Mouse (Mus musculus): ENCODE measurements around the gene Cacna2d3. TPM values are rescaled to one million over a fixed set of nuclear protein-coding genes. Genes with fewer than 3 reads are reported as not detected.

The Cacna2d3 gene
- polyA plus RNA-seq, 1 experiment from 2014 or later, result 5.1 TPM

DNA sequence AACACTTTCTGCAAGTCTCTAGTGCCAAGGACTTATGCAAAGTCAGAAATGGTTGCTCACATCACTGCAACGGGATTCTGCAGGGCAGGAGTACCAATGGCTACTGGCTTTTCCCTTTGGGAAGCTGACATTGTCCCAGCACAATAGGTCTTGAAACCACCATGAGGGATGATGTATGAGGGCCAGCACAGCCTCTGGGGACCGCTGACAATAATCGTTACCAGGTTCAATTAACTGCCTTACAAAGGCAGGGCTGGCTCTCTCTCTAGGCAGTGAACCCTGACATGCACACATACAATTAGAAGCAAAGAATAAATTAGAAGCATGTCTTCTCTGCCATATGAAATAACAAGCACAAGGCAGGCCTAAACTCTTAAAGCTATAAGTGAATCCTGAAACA, 272.5 kb downstream of the Cacna2d3 start:
- no peak overlapping the region for H3K4me3 ChIP-seq (replicated peaks)
- no peaks in the 10 kb centered on the region for H3K4me1 ChIP-seq
- H3K36me3 ChIP-seq, result no peaks in the 10 kb centered on the region
- no peak overlapping the region for H3K27ac ChIP-seq
- ATAC-seq (replicated peaks; ENCODE audit: low FRiP score), result no peak
- H3K9ac ChIP-seq, result no peak overlapping the region
- no peaks in the 10 kb centered on the region for H3K9me3 ChIP-seq (replicated peaks)
- H3K27me3 ChIP-seq, result 0 out of 2 replicates have a peak, but pooled peaks cover 3% of the 10 kb centered on the region
- H3K4me2 ChIP-seq, result no peak overlapping the region
- 54% methylated on average over 3 of the region's 3 CpGs for WGBS

DNA sequence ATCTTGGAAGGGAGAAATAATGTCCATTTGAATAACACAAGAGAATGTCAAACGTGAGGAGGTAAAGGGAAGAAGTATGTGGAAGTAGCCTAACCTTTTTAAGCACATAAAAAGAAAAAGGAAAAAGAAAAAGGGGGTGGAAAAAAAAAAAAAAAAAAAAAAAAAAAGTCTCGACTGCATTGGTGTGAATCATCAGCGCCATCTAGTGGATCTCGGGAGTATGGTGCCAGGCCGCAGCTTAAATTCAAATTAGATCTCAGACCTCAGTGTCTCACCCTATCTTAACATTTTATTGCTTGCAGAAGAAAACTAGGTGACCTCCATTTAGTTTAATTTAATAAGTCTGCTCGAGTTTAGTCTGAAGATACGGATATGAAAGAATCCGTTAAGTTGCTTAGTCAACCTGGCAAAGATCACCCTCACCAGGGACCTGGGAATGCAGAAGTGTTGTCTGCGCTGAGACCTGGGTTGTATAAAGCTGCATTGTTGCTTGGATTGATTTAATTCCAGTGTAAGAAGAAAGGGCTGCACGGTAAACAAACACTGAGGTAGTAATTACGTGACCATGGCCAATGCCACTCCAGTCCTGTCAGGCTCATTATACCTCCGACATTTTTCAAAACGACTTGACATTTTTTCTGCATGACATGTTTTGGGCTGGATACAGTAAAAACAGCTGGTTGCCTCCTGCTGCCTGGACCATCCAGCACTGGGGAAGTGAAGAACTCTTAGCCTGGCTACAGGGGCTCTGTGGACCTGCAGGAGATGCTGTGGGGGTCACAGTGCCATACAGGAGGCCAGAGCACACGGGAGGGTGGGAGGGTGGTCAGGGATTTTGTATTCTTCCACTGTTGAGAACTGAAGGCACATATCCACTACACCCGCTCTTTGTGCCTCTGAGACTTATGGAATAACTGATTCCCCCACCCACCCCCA, 278.3 kb downstream of the Cacna2d3 start:
- Histone ChIP-seq H3K9ac (no peak overlapping the region), H3K4me1 (peaks cover 13% of the 10 kb centered on the region), H3K36me3 (no peaks in the 10 kb centered on the region), H3K4me3 (replicated peaks) (no peak overlapping the region), H3K4me2 (0 out of 2 replicates have a peak overlapping the region, but pooled peaks have one; percentile 5), H3K27ac (no peak overlapping the region), H3K27me3 (0 out of 2 replicates have a peak, but pooled peaks cover 3% of the 10 kb centered on the region), H3K9me3 (replicated peaks) (no peaks in the 10 kb centered on the region)
- WGBS, result 27% methylated on average over 15 of the region's 15 CpGs
- no peak for ATAC-seq (replicated peaks; ENCODE audit: low FRiP score)

DNA sequence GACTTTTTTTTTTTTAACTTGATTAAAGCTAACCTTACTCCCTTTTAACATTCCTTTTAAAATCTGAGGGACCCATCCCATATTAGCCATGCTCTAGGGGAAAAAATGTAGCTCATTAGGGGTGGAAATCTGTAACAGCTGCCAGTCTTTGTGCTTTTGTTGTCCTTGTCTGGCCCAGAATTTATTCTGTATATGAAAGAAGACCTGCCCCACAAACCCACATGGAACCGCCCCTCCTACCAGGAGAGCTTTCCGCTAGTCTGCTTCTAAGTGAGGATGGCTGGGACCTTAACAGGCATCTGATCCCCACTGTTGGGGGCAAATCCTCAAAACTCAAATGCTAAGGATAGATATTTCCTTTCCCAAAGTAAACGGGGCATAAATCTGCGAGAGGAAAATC, 279.2 kb downstream of the Cacna2d3 start:
- Histone ChIP-seq H3K36me3 (no peaks in the 10 kb centered on the region), H3K4me2 (0 out of 2 replicates have a peak overlapping the region, but pooled peaks have one; percentile 5), H3K9ac (no peak overlapping the region), H3K9me3 (replicated peaks) (no peaks in the 10 kb centered on the region), H3K27ac (no peak overlapping the region), H3K4me1 (peaks cover 17% of the 10 kb centered on the region), H3K27me3 (0 out of 2 replicates have a peak, but pooled peaks cover 3% of the 10 kb centered on the region), H3K4me3 (replicated peaks) (no peak overlapping the region)
- 22% methylated on average over 4 of the region's 4 CpGs for WGBS
- no peak for ATAC-seq (replicated peaks; ENCODE audit: low FRiP score)

DNA sequence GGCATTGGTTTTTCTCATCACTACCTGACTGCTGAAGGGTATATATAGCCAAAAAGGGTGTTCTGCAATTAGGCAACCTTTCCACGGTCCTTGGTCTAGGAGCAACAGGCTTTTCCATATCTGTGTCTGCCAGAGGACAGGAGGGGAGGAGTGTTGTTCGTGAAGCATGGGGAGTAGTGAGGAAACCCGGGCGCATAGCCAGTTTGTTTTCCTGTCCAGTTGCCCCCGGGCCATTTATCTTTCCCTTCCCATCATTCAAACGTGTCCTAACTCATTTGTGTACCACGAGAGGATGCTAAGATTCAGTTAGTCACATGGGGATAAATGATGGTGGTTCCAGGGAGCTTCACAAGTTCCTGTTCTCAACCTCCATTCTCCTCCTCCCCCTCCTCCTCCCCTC, 283.0 kb downstream of the Cacna2d3 start:
- H3K9me3 ChIP-seq (replicated peaks), result no peaks in the 10 kb centered on the region
- no peaks in the 10 kb centered on the region for H3K36me3 ChIP-seq

DNA sequence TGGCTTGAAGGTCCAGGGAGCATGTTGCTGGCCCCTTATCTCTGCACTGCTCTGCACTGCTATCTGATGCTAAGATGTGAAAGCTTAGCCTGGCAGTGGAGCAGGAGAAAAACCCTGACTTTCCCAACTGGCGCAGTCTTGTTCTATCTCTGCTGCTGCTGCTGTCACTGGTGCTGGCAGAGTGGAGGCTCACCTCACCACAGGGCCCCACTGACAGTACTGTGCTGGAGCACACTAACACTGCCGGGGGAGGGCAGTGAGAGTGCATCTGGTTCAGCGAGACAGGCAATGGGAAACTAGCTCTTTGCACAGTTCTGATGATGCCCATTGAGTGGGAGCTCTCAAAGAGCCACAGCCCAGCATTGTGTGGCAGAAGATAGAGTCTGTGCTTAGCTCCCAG, 283.4 kb downstream of the Cacna2d3 start:
- Histone ChIP-seq H3K36me3 (no peaks in the 10 kb centered on the region), H3K9me3 (replicated peaks) (no peaks in the 10 kb centered on the region), H3K9ac (no peak overlapping the region), H3K4me1 (peaks cover 17% of the 10 kb centered on the region), H3K27me3 (no peaks in the 10 kb centered on the region), H3K4me3 (replicated peaks) (no peak overlapping the region), H3K4me2 (no peak overlapping the region), H3K27ac (no peak overlapping the region)
- 51% methylated on average over 3 of the region's 3 CpGs for WGBS
- no peak for ATAC-seq (replicated peaks; ENCODE audit: low FRiP score)

More for the DNA sequence above, 283.0 kb downstream of the Cacna2d3 start:
- Histone ChIP-seq H3K4me1 (peaks cover 17% of the 10 kb centered on the region), H3K27me3 (no peaks in the 10 kb centered on the region), H3K9ac (no peak overlapping the region), H3K27ac (no peak overlapping the region), H3K4me2 (no peak overlapping the region), H3K4me3 (replicated peaks) (no peak overlapping the region)
- no peak for ATAC-seq (replicated peaks; ENCODE audit: low FRiP score)
- WGBS, result 24% methylated on average over 7 of the region's 7 CpGs

DNA sequence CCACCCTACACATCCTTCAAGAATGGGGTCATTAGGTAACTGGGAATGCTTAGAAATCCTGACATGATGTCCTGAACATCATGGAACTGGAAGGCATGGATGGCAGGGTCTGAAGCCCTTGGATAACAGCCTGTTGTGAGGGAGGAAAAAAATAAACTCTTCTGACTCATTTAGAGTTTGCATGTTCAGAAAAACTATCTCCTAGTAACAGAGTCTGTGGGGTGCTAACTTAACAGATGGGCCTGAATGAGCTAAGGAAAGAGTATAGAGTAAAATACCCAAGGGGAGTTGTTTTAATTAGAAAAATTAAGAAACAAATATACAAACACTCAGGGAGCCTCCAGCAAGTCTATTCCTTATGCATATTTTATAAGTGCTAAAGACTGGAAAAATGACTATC, 286.5 kb downstream of the Cacna2d3 start:
- H3K27ac ChIP-seq, result no peak overlapping the region
- H3K4me3 ChIP-seq (replicated peaks), result no peak overlapping the region
- no peak for ATAC-seq (replicated peaks; ENCODE audit: low FRiP score)
- no peaks in the 10 kb centered on the region for H3K27me3 ChIP-seq
- H3K4me1 ChIP-seq, result peaks cover 9% of the 10 kb centered on the region
- no peak overlapping the region for H3K4me2 ChIP-seq
- H3K9me3 ChIP-seq (replicated peaks), result no peaks in the 10 kb centered on the region
- H3K9ac ChIP-seq, result no peak overlapping the region
- no peaks in the 10 kb centered on the region for H3K36me3 ChIP-seq

DNA sequence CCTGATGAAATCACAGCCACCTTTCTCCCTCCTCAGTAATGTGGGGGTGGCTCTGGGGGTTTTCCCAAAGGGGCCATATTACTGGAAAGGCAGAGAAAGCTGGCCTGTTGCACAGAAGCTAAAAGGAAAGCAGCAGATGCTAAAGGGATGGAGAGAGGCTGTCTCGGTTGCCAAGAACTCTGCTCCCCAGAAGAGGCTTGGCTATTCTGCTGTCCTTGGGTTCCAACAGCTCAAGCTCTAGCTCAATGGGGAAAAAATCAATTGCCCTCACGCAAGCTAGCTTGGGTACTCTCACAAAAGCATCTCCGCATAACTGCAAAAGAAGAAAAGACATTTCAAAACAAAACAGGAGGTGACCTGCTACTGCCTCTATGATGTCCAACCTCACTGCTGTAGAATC, 287.9 kb downstream of the Cacna2d3 start:
- 83% methylated on average over 3 of the region's 3 CpGs for WGBS
- no peaks in the 10 kb centered on the region for H3K36me3 ChIP-seq
- H3K9me3 ChIP-seq (replicated peaks), result no peaks in the 10 kb centered on the region
- H3K4me3 ChIP-seq (replicated peaks), result no peak overlapping the region
- H3K27me3 ChIP-seq, result no peaks in the 10 kb centered on the region
- ATAC-seq (replicated peaks; ENCODE audit: low FRiP score), result no peak
- H3K27ac ChIP-seq, result no peak overlapping the region
- H3K4me1 ChIP-seq, result peaks cover 8% of the 10 kb centered on the region
- H3K9ac ChIP-seq, result no peak overlapping the region
- H3K4me2 ChIP-seq, result no peak overlapping the region

DNA sequence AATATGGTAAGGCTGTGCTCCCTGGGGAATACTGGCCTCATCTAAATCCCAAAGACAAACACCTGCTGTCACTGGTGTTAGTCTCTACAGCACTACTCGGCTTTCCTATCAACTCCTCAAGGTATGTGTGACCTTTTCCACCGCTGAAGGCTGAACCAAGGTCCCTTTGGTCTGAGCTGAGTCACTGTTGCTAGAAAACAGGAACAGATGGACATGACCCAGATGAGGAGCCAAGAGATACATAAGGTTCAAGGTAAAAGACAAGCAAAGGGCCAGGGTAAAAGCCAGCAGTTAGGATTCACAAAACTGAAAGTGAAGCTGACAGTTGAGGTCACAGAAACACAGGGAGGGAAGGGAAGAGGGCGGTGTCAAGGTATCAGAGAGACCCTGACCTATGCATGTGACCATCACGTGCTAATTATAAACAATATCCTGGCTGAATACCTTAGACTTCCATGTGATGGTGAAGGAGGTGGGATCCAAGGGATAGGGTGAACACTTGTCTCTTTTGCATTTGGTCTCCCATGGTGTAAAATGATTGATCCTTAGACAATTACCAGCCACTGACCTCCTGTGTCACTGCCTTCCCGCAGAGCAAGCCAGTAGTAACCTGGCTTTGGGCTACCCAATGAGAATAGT, 288.5 kb downstream of the Cacna2d3 start:
- no peaks in the 10 kb centered on the region for H3K9me3 ChIP-seq (replicated peaks)
- no peak for ATAC-seq (replicated peaks; ENCODE audit: low FRiP score)
- H3K4me3 ChIP-seq (replicated peaks), result no peak overlapping the region
- no peak overlapping the region for H3K27ac ChIP-seq
- no peaks in the 10 kb centered on the region for H3K27me3 ChIP-seq
- H3K9ac ChIP-seq, result no peak overlapping the region
- H3K4me2 ChIP-seq, result no peak overlapping the region
- H3K36me3 ChIP-seq, result no peaks in the 10 kb centered on the region
- H3K4me1 ChIP-seq, result peaks cover 3% of the 10 kb centered on the region
- WGBS, result 72% methylated on average over 5 of the region's 5 CpGs

DNA sequence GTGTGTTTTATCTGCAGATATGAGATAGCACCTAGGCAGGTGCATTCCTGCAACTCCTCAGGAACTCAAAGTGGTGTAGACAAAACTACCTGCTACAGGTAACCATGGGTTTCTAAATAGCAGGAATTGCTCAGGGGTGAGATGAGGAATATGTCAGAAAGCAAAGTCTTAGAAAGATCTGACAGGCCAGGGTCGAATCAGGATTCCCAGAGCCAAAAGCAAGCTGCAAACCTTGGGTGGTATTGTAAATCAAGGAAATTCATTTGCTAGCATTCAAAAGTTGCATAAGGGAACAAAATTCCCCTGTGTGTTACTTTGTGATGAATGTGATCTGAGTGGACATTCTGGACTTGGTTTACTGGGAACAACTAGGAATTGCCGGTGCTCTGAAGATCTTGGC, 291.9 kb downstream of the Cacna2d3 start:
- WGBS, result 67% methylated on average over 2 of the region's 2 CpGs
- H3K4me1 ChIP-seq, result no peaks in the 10 kb centered on the region
- ATAC-seq (replicated peaks; ENCODE audit: low FRiP score), result no peak
- H3K9me3 ChIP-seq (replicated peaks), result no peaks in the 10 kb centered on the region
- no peak overlapping the region for H3K4me3 ChIP-seq (replicated peaks)
- H3K27ac ChIP-seq, result no peak overlapping the region
- H3K9ac ChIP-seq, result no peak overlapping the region
- no peak overlapping the region for H3K4me2 ChIP-seq
- no peaks in the 10 kb centered on the region for H3K27me3 ChIP-seq
- no peaks in the 10 kb centered on the region for H3K36me3 ChIP-seq

DNA sequence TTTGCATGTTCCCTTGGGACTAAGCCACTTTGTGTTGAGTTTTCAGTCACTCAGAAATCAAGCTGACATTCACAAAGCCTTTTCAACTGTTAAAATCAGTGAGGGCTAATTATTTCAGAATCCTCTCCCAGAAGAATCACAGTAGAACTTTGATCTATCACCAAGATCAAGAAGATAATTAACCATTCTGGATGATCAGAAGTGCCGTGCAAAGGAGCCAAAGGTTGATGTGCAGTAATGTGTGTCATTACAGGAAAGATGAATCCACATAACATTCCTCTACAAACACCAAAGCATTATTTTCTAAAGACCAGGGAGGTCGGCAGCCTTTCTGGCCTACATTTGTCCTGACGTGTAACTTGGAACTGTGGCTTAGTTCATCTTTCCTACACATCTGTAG, 296.0 kb downstream of the Cacna2d3 start:
- Histone ChIP-seq H3K27me3 (no peaks in the 10 kb centered on the region), H3K4me2 (no peak overlapping the region), H3K4me3 (replicated peaks) (no peak overlapping the region), H3K4me1 (no peaks in the 10 kb centered on the region), H3K27ac (no peak overlapping the region), H3K9me3 (replicated peaks) (no peaks in the 10 kb centered on the region), H3K36me3 (no peaks in the 10 kb centered on the region), H3K9ac (no peak overlapping the region)
- WGBS, result 78% methylated on average over 3 of the region's 3 CpGs
- ATAC-seq (replicated peaks; ENCODE audit: low FRiP score), result no peak

DNA sequence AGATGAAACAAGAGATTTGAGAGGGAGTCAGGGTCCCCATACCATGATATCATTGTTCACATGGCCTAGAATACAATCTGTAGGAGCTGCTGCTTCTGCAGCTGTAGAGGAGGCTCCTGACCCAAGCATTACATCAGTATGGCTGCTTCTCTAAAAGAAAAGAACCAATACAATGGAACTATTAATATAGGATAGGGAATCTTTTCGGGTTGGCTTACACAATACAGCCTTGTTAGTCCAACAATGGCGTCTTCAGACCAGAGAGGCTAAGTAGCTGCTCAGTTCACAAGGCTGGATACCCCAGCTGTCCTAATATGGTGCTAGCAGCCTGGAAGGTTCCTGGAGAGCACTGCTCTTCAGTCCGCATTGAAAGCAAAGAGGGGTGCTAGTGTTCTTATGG, 296.5 kb downstream of the Cacna2d3 start:
- Histone ChIP-seq H3K9me3 (replicated peaks) (no peaks in the 10 kb centered on the region), H3K27ac (no peak overlapping the region), H3K27me3 (no peaks in the 10 kb centered on the region), H3K9ac (no peak overlapping the region), H3K36me3 (no peaks in the 10 kb centered on the region), H3K4me2 (no peak overlapping the region), H3K4me3 (replicated peaks) (no peak overlapping the region), H3K4me1 (no peaks in the 10 kb centered on the region)
- 87% methylated on average over 3 of the region's 3 CpGs for WGBS
- ATAC-seq (replicated peaks; ENCODE audit: low FRiP score), result no peak

DNA sequence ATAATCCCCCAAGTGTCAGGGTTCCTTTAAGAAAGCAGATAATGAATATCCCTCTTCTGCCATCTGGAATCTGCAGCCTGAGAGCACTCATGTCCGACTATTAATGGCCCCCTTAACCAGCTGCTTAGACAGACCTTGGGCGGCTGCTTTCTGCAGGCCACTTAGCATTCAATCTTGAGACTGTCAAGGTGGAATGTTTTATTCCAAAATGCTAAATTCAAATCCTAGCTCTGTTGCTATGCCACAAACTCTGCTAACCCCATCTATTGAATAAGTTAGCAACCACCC, 315.8 kb downstream of the Cacna2d3 start:
- no peak overlapping the region for H3K9ac ChIP-seq
- H3K4me1 ChIP-seq, result peaks cover 12% of the 10 kb centered on the region
- 13% methylated on average over 2 of the region's 2 CpGs for WGBS
- H3K4me3 ChIP-seq (replicated peaks), result no peak overlapping the region
- no peak overlapping the region for H3K4me2 ChIP-seq
- H3K36me3 ChIP-seq, result no peaks in the 10 kb centered on the region
- H3K9me3 ChIP-seq (replicated peaks), result no peaks in the 10 kb centered on the region
- ATAC-seq (replicated peaks; ENCODE audit: low FRiP score), result no peak
- no peak overlapping the region for H3K27ac ChIP-seq
- no peaks in the 10 kb centered on the region for H3K27me3 ChIP-seq
